Mouse (Mus musculus) liver, embryonic 11.5 days (tissue): ENCODE measurements around the gene Gm10330. TPM values are rescaled to one million over a fixed set of nuclear protein-coding genes. Genes with fewer than 3 reads are reported as not detected.
"Not testable (repeated sequence)": the region's sequence is repeated elsewhere in the genome, so short reads cannot be mapped to it uniquely, and the experiment has no call there.

Source experiments
- ATAC-seq: fragments of 200-750 bp; cut with Nextera tagmentation; replicated peaks from 2 replicates; pipeline ENCODE4 v1.8.0; 2017; ENCODE audit warnings: moderate number of reproducible peaks, mild to moderate bottlenecking, moderate TSS enrichment, moderate library complexity; ENCODE audit not compliant: low FRiP score
- DNase-seq: peaks from one replicate; pipeline ENCODE4 v3.0.0-alpha.2; 2017; ENCODE audit warnings: low spot score
- H3K27ac ChIP-seq: fragments of 300-500 bp; sonication (generic); 2 replicates; pipeline ENCODE4 v1.5.1; 2014; ENCODE audit warnings: mild to moderate bottlenecking, low read depth, low read length, control low read depth
- H3K27me3 ChIP-seq: fragments of 300-500 bp; sonication (generic); replicated peaks from 2 replicates; pipeline ENCODE4 v1.6.1; 2014; ENCODE audit warnings: low read length, mixed read lengths; ENCODE audit not compliant: control insufficient read depth, insufficient read depth
- H3K36me3 ChIP-seq: fragments of 300-500 bp; sonication (generic); 2 replicates; pipeline ENCODE4 v1.6.1; 2014; ENCODE audit warnings: mild to moderate bottlenecking, low read length, moderate library complexity, mixed read lengths; ENCODE audit not compliant: control insufficient read depth, insufficient read depth
- H3K4me1 ChIP-seq: fragments of 300-500 bp; sonication (generic); replicated peaks from 2 replicates; pipeline ENCODE4 v1.6.1; 2014; ENCODE audit warnings: low read length, mixed read lengths; ENCODE audit not compliant: control insufficient read depth, insufficient read depth
- H3K4me2 ChIP-seq: fragments of 300-500 bp; sonication (generic); 2 replicates; pipeline ENCODE4 v1.6.1; 2014; ENCODE audit warnings: mild to moderate bottlenecking, control low read depth, moderate library complexity
- H3K4me3 ChIP-seq: fragments of 300-500 bp; sonication (generic); 2 replicates; pipeline ENCODE4 v1.5.1; 2014; ENCODE audit warnings: low read depth, low read length, control low read depth
- H3K9ac ChIP-seq: fragments of 300-500 bp; sonication (generic); 2 replicates; pipeline ENCODE4 v1.6.1; 2014; ENCODE audit warnings: low read depth, low read length, control low read depth
- H3K9me3 ChIP-seq: fragments of 300-500 bp; sonication (generic); 2 replicates; pipeline ENCODE4 v1.6.1; 2016; ENCODE audit warnings: low read length, inconsistent platforms, mixed read lengths; ENCODE audit not compliant: control insufficient read depth
- WGBS: fragments of 180-500 bp; shearing (Covaris S2); extraction: QIAGEN DNeasy Blood & Tissue Kit; methylation state at CpG from one replicate; pipeline ENCODE4 v1.1.7; 2014; 5-methylcytosine and 5-hydroxymethylcytosine counted together
- polyA plus RNA-seq: library from polyadenylated mRNA; unstranded; fragments of >200 nt; fragmentation: Nextera tagmentation; extraction: Ambion mirVana; gene quantifications from 2 replicates; pipeline ENCODE4 v1.2.1, GENCODE M21; 2014

The Gm10330 gene
- polyA plus RNA-seq: 0.16 TPM in 1 of 2 replicates, not detected in the other

DNA sequence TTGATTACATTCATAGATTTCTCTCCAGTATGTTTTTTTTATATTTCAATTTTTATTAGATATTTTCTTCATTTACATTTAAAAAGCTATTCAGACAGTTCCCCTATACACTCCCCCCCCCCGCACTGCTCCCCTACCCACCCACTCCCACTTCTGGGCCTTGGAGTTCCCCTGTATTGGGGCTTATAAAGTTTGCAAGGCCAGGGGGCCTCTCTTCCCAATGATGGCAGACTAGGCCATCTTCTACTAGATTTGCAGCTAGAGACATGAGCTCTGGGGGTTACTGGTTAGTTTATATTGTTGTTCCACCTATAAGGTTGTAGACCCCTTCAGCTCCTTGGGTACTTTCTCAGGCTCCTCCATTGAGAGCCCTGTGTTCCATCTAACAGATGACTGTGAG is at the start of gene Gm10330:
TSS of gene Gm10330 (minus strand) at position 101 of the 400 bp plus-strand sequence.
- not testable (repeated sequence) for H3K4me3 ChIP-seq, H3K27me3 ChIP-seq, H3K4me1 ChIP-seq, H3K9me3 ChIP-seq, H3K36me3 ChIP-seq, DNase-seq, ATAC-seq, H3K27ac ChIP-seq, H3K9ac ChIP-seq, H3K4me2 ChIP-seq
- WGBS: 100% methylated on average over 1 of the region's 1 CpGs

GRCm38 (mm10) chr12:23800776-23801175 is 20.7 kb upstream of the Gm10330 start:
- ATAC-seq, H3K27ac ChIP-seq, H3K4me1 ChIP-seq, H3K4me2 ChIP-seq, H3K9me3 ChIP-seq, H3K27me3 ChIP-seq, H3K4me3 ChIP-seq, H3K9ac ChIP-seq, H3K36me3 ChIP-seq: not testable (repeated sequence)
- peak; percentile 21 for DNase-seq
- WGBS: 9% methylated on average over 43 of the region's 43 CpGs

GRCm38 (mm10) chr12:23800366-23800765 is 20.3 kb upstream of the Gm10330 start:
- not testable (repeated sequence) for H3K4me2 ChIP-seq, H3K36me3 ChIP-seq, H3K9me3 ChIP-seq, H3K27me3 ChIP-seq, DNase-seq, H3K4me1 ChIP-seq, H3K4me3 ChIP-seq, ATAC-seq, H3K27ac ChIP-seq, H3K9ac ChIP-seq
- WGBS: 7% methylated on average over 23 of the region's 48 CpGs
